Mouse (Mus musculus) midbrain, embryonic 16.5 days (tissue): ENCODE results near the gene Slc29a3. TPM values are rescaled to one million over a fixed set of nuclear protein-coding genes. Genes with fewer than 3 reads are reported as not detected.
"Not testable (repeated sequence)": the region's sequence is repeated elsewhere in the genome, so short reads cannot be mapped to it uniquely, and the experiment has no call there.

Experiments used
- ATAC-seq: fragments of 200-750 bp; cut with Nextera tagmentation; 2 replicates; pipeline ENCODE4 v1.8.0; 2017; ENCODE audit warnings: moderate TSS enrichment
- H3K27ac ChIP-seq: fragments of 300-500 bp; sonication (generic); 2 replicates; pipeline ENCODE4 v1.5.1; 2014; ENCODE audit warnings: mild to moderate bottlenecking, low read length, mixed read lengths
- H3K27me3 ChIP-seq: fragments of 300-500 bp; sonication (generic); 2 replicates; pipeline ENCODE4 v1.6.1; 2014; ENCODE audit warnings: low read depth, low read length, mixed read lengths; ENCODE audit not compliant: control insufficient read depth, insufficient read depth
- H3K36me3 ChIP-seq: fragments of 300-500 bp; sonication (generic); 2 replicates; pipeline ENCODE4 v1.6.1; 2014; ENCODE audit warnings: mild to moderate bottlenecking, low read length, moderate library complexity, mixed read lengths; ENCODE audit not compliant: control insufficient read depth, insufficient read depth
- H3K4me1 ChIP-seq: fragments of 300-500 bp; sonication (generic); 2 replicates; pipeline ENCODE4 v1.6.1; 2014; ENCODE audit warnings: mild to moderate bottlenecking, low read length, mixed read lengths; ENCODE audit not compliant: control insufficient read depth, insufficient read depth
- H3K4me2 ChIP-seq: fragments of 300-500 bp; sonication (generic); 2 replicates; pipeline ENCODE4 v1.6.1; 2014; ENCODE audit warnings: mild to moderate bottlenecking, low read length, mixed read lengths
- H3K4me3 ChIP-seq: fragments of 300-500 bp; sonication (generic); 2 replicates; pipeline ENCODE4 v1.5.1; 2014; ENCODE audit warnings: low read depth, mild to moderate bottlenecking, low read length, moderate library complexity, mixed read lengths
- H3K9ac ChIP-seq: fragments of 300-500 bp; sonication (generic); 2 replicates; pipeline ENCODE4 v1.6.1; 2014; ENCODE audit warnings: low read depth, low read length, mixed read lengths
- H3K9me3 ChIP-seq: fragments of 300-500 bp; sonication (generic); replicated peaks from 2 replicates; pipeline ENCODE4 v1.6.1; 2014; ENCODE audit warnings: mild to moderate bottlenecking, low read length, mixed read lengths; ENCODE audit not compliant: control insufficient read depth, poor library complexity, severe bottlenecking
- WGBS: fragments of 180-500 bp; shearing (Covaris S2); extraction: QIAGEN DNeasy Blood & Tissue Kit; methylation state at CpG from one replicate; pipeline ENCODE4 v1.1.7; 2014; 5-methylcytosine and 5-hydroxymethylcytosine counted together
- polyA plus RNA-seq: library from polyadenylated mRNA; unstranded; fragments of >200 nt; fragmentation: Nextera tagmentation; extraction: Ambion mirVana; gene quantifications from 2 replicates; pipeline ENCODE4 v1.2.1, GENCODE M21; 2015

Slc29a3 gene
- polyA plus RNA-seq, 1 experiment from 2014 or later: 10.3 TPM

GRCm38 (mm10) chr10:60753261-60753660 lies 667 bp upstream of the Slc29a3 start:
- 74% methylated on average over 9 of the region's 9 CpGs for WGBS
- H3K4me2 ChIP-seq: no peak overlapping the region
- no peak; the same call in 1 of the 2 replicates for ATAC-seq
- no peaks in the 10 kb centered on the region; the same call in 1 of the 2 replicates for H3K9me3 ChIP-seq
- no peak overlapping the region for H3K27ac ChIP-seq
- H3K9ac ChIP-seq: no peak overlapping the region
- H3K4me3 ChIP-seq: no peak overlapping the region
- H3K4me1 ChIP-seq: peaks cover 11% of the 10 kb centered on the region
- H3K36me3 ChIP-seq: no peaks in the 10 kb centered on the region
- no peaks in the 10 kb centered on the region for H3K27me3 ChIP-seq

GRCm38 (mm10) chr10:60747667-60748212 lies 4.9 kb downstream of the Slc29a3 start:
- WGBS: 86% methylated on average over 6 of the region's 6 CpGs

GRCm38 (mm10) chr10:60746512-60746911 lies 6.1 kb downstream of the Slc29a3 start:
- ATAC-seq: no peak
- no peak overlapping the region for H3K9ac ChIP-seq
- no peaks in the 10 kb centered on the region for H3K9me3 ChIP-seq
- WGBS: 79% methylated on average over 2 of the region's 2 CpGs
- peaks cover 5% of the 10 kb centered on the region for H3K4me1 ChIP-seq
- H3K27ac ChIP-seq: no peak overlapping the region
- no peak overlapping the region for H3K4me2 ChIP-seq
- no peaks in the 10 kb centered on the region for H3K27me3 ChIP-seq
- H3K36me3 ChIP-seq: no peaks in the 10 kb centered on the region
- no peak overlapping the region for H3K4me3 ChIP-seq

More at GRCm38 (mm10) chr10:60747667-60748212, 4.9 kb downstream of the Slc29a3 start:
- H3K4me1 ChIP-seq: peaks cover 11% of the 10 kb centered on the region
- H3K4me2 ChIP-seq: no peak overlapping the region
- H3K36me3 ChIP-seq: no peaks in the 10 kb centered on the region
- H3K4me3 ChIP-seq: no peak overlapping the region
- peak overlapping the region; percentile 55 for H3K9ac ChIP-seq
- ATAC-seq: no peak
- H3K9me3 ChIP-seq: no peaks in the 10 kb centered on the region
- H3K27me3 ChIP-seq: no peaks in the 10 kb centered on the region
- H3K27ac ChIP-seq: 0 out of 2 replicates have a peak overlapping the region, but pooled peaks have one; percentile 33

GRCm38 (mm10) chr10:60744543-60745290 lies 7.9 kb downstream of the Slc29a3 start:
- Histone ChIP-seq H3K4me2 (no peak overlapping the region), H3K27ac (no peak overlapping the region), H3K27me3 (no peaks in the 10 kb centered on the region), H3K36me3 (no peaks in the 10 kb centered on the region), H3K4me3 (no peak overlapping the region), H3K9ac (no peak overlapping the region), H3K9me3 (no peaks in the 10 kb centered on the region), H3K4me1 (peaks cover 2% of the 10 kb centered on the region; the same call in 1 of the 2 replicates)
- whole genome bisulfite sequencing: 92% methylated on average over 14 of the region's 14 CpGs
- no peak for ATAC-seq

- Histone ChIP-seq H3K9me3 (no peaks in the 10 kb centered on the region), H3K36me3 (no peaks in the 10 kb centered on the region), H3K4me2 (no peak overlapping the region), H3K27ac (no peak overlapping the region), H3K27me3 (no peaks in the 10 kb centered on the region), H3K9ac (no peak overlapping the region), H3K4me3 (no peak overlapping the region), H3K4me1 (peaks cover 2% of the 10 kb centered on the region; the same call in 1 of the 2 replicates)
- 58% methylated on average over 9 of the region's 9 CpGs for WGBS
- no peak for ATAC-seq
These were observed 8.9 kb downstream of the Slc29a3 start for GRCm38 (mm10) chr10:60743681-60744080.

GRCm38 (mm10) chr10:60742942-60743341 lies 9.7 kb downstream of the Slc29a3 start:
- Histone ChIP-seq H3K36me3 (no peaks in the 10 kb centered on the region), H3K27me3 (no peaks in the 10 kb centered on the region), H3K4me1 (no peaks in the 10 kb centered on the region; the same call in 1 of the 2 replicates), H3K4me2 (no peak overlapping the region), H3K27ac (no peak overlapping the region), H3K9me3 (no peaks in the 10 kb centered on the region), H3K4me3 (no peak overlapping the region), H3K9ac (no peak overlapping the region)
- WGBS: 82% methylated on average over 6 of the region's 6 CpGs
- ATAC-seq: no peak

- H3K36me3 ChIP-seq, H3K4me2 ChIP-seq, ATAC-seq, H3K9ac ChIP-seq, H3K27me3 ChIP-seq, H3K9me3 ChIP-seq, H3K4me3 ChIP-seq, H3K4me1 ChIP-seq, H3K27ac ChIP-seq: not testable (repeated sequence)
- 79% methylated on average over 1 of the region's 1 CpGs for WGBS
These were observed 10.3 kb downstream of the Slc29a3 start for GRCm38 (mm10) chr10:60742296-60742695.

- Histone ChIP-seq H3K36me3 (no peaks in the 10 kb centered on the region), H3K4me3 (no peak overlapping the region), H3K27ac (no peak overlapping the region), H3K4me1 (no peaks in the 10 kb centered on the region; the same call in 1 of the 2 replicates), H3K4me2 (no peak overlapping the region), H3K27me3 (no peaks in the 10 kb centered on the region), H3K9ac (no peak overlapping the region), H3K9me3 (no peaks in the 10 kb centered on the region)
- ATAC-seq: no peak
- WGBS: 79% methylated on average over 7 of the region's 7 CpGs
These were observed 11.2 kb downstream of the Slc29a3 start for GRCm38 (mm10) chr10:60741435-60741834.

- WGBS: 98% methylated on average over 4 of the region's 4 CpGs
- Histone ChIP-seq H3K4me3 (no peak overlapping the region), H3K27ac (no peak overlapping the region), H3K4me2 (no peak overlapping the region), H3K27me3 (no peaks in the 10 kb centered on the region), H3K9me3 (no peaks in the 10 kb centered on the region), H3K9ac (no peak overlapping the region), H3K36me3 (no peaks in the 10 kb centered on the region), H3K4me1 (no peaks in the 10 kb centered on the region)
- ATAC-seq: no peak
These were observed 12.8 kb downstream of the Slc29a3 start for GRCm38 (mm10) chr10:60739619-60740363.
